Mouse (Mus musculus): ENCODE measurements around the gene Poc1b. TPM values are rescaled to one million over a fixed set of nuclear protein-coding genes. Genes with fewer than 3 reads are reported as not detected.

Gene Poc1b
- polyA plus RNA-seq, 1 experiment: 10.2 TPM

- 84% methylated on average over 16 of the region's 16 CpGs for WGBS
Observed at GRCm38 (mm10) chr10:99133321-99133875, 26.6 kb downstream of the Poc1b start.

GRCm38 (mm10) chr10:99136337-99136736 is 29.5 kb downstream of the Poc1b start:
- Histone ChIP-seq H3K27ac (ENCODE audit: insufficient read depth, low read depth, low read length) (no peak overlapping the region), H3K36me3 (ENCODE audit: control insufficient read depth, insufficient read depth, low read length) (no peaks in the 10 kb centered on the region), H3K27me3 (replicated peaks; ENCODE audit: control insufficient read depth, insufficient read depth, low read length) (no peaks in the 10 kb centered on the region), H3K4me1 (ENCODE audit: control insufficient read depth, insufficient read depth, low read length) (no peaks in the 10 kb centered on the region; the same call in 1 of the 2 replicates), H3K4me3 (ENCODE audit: insufficient read depth, low read depth, low read length) (no peak overlapping the region)
- WGBS: 60% methylated on average over 5 of the region's 5 CpGs
- no peak for DNase-seq
- TF ChIP-seq POLR2A (IDR thresholded peaks at IDR 0.05; ENCODE audit: low read depth, low read length): no peak
- no peak for TF ChIP-seq CTCF (conservative IDR thresholded peaks at IDR 0.05; ENCODE audit: insufficient read depth, insufficient read length, low read depth, low read length)

More at GRCm38 (mm10) chr10:99133321-99133875, 26.6 kb downstream of the Poc1b start:
- Histone ChIP-seq H3K27ac (ENCODE audit: insufficient read depth, low read depth, low read length) (no peak overlapping the region), H3K36me3 (ENCODE audit: control insufficient read depth, insufficient read depth, low read length) (no peaks in the 10 kb centered on the region), H3K27me3 (replicated peaks; ENCODE audit: control insufficient read depth, insufficient read depth, low read length) (no peaks in the 10 kb centered on the region), H3K4me3 (ENCODE audit: insufficient read depth, low read depth, low read length) (no peak overlapping the region), H3K4me1 (ENCODE audit: control insufficient read depth, insufficient read depth, low read length) (no peaks in the 10 kb centered on the region; the same call in 1 of the 2 replicates)
- peak; percentile 12 for DNase-seq
- TF ChIP-seq POLR2A (IDR thresholded peaks at IDR 0.05; ENCODE audit: low read depth, low read length) (no peak), CTCF (conservative IDR thresholded peaks at IDR 0.05; ENCODE audit: insufficient read depth, insufficient read length, low read depth, low read length) (no peak)

- Histone ChIP-seq H3K4me1 (ENCODE audit: control insufficient read depth, insufficient read depth, low read length) (no peaks in the 10 kb centered on the region), H3K4me3 (ENCODE audit: insufficient read depth, low read depth, low read length) (no peak overlapping the region), H3K27ac (ENCODE audit: insufficient read depth, low read depth, low read length) (no peak overlapping the region), H3K36me3 (ENCODE audit: control insufficient read depth, insufficient read depth, low read length) (no peaks in the 10 kb centered on the region), H3K27me3 (replicated peaks; ENCODE audit: control insufficient read depth, insufficient read depth, low read length) (no peaks in the 10 kb centered on the region)
- 68% methylated on average over 8 of the region's 8 CpGs for WGBS
- TF ChIP-seq POLR2A (IDR thresholded peaks at IDR 0.05; ENCODE audit: low read depth, low read length) (no peak), CTCF (conservative IDR thresholded peaks at IDR 0.05; ENCODE audit: insufficient read depth, insufficient read length, low read depth, low read length) (no peak)
- no peak for DNase-seq
Observed at GRCm38 (mm10) chr10:99145611-99146010, 38.8 kb downstream of the Poc1b start.

- 91% methylated on average over 8 of the region's 8 CpGs for WGBS
Observed at GRCm38 (mm10) chr10:99146596-99146995, 39.8 kb downstream of the Poc1b start.

GRCm38 (mm10) chr10:99150016-99150415 is 43.2 kb downstream of the Poc1b start:
- Histone ChIP-seq H3K27me3 (replicated peaks; ENCODE audit: control insufficient read depth, insufficient read depth, low read length) (no peaks in the 10 kb centered on the region), H3K27ac (ENCODE audit: insufficient read depth, low read depth, low read length) (no peak overlapping the region), H3K4me1 (ENCODE audit: control insufficient read depth, insufficient read depth, low read length) (no peaks in the 10 kb centered on the region), H3K4me3 (ENCODE audit: insufficient read depth, low read depth, low read length) (no peak overlapping the region), H3K36me3 (ENCODE audit: control insufficient read depth, insufficient read depth, low read length) (no peaks in the 10 kb centered on the region)
- TF ChIP-seq CTCF (conservative IDR thresholded peaks at IDR 0.05; ENCODE audit: insufficient read depth, insufficient read length, low read depth, low read length) (no peak), POLR2A (IDR thresholded peaks at IDR 0.05; ENCODE audit: low read depth, low read length) (no peak)
- DNase-seq: no peak
- WGBS: 93% methylated on average over 6 of the region's 6 CpGs

More at GRCm38 (mm10) chr10:99146596-99146995, 39.8 kb downstream of the Poc1b start:
- Histone ChIP-seq H3K27me3 (replicated peaks; ENCODE audit: control insufficient read depth, insufficient read depth, low read length) (no peaks in the 10 kb centered on the region), H3K36me3 (ENCODE audit: control insufficient read depth, insufficient read depth, low read length) (no peaks in the 10 kb centered on the region), H3K4me1 (ENCODE audit: control insufficient read depth, insufficient read depth, low read length) (no peaks in the 10 kb centered on the region), H3K4me3 (ENCODE audit: insufficient read depth, low read depth, low read length) (no peak overlapping the region), H3K27ac (ENCODE audit: insufficient read depth, low read depth, low read length) (no peak overlapping the region)
- TF ChIP-seq POLR2A (IDR thresholded peaks at IDR 0.05; ENCODE audit: low read depth, low read length) (no peak), CTCF (conservative IDR thresholded peaks at IDR 0.05; ENCODE audit: insufficient read depth, insufficient read length, low read depth, low read length) (no peak)
- no peak for DNase-seq

- Histone ChIP-seq H3K27me3 (replicated peaks; ENCODE audit: control insufficient read depth, insufficient read depth, low read length) (no peaks in the 10 kb centered on the region), H3K36me3 (ENCODE audit: control insufficient read depth, insufficient read depth, low read length) (no peaks in the 10 kb centered on the region), H3K4me3 (ENCODE audit: insufficient read depth, low read depth, low read length) (no peak overlapping the region), H3K27ac (ENCODE audit: insufficient read depth, low read depth, low read length) (no peak overlapping the region), H3K4me1 (ENCODE audit: control insufficient read depth, insufficient read depth, low read length) (no peaks in the 10 kb centered on the region)
- TF ChIP-seq CTCF (conservative IDR thresholded peaks at IDR 0.05; ENCODE audit: insufficient read depth, insufficient read length, low read depth, low read length) (no peak), POLR2A (IDR thresholded peaks at IDR 0.05; ENCODE audit: low read depth, low read length) (no peak)
- 95% methylated on average over 1 of the region's 1 CpGs for WGBS
- no peak for DNase-seq
Observed at GRCm38 (mm10) chr10:99151580-99151979, 44.7 kb downstream of the Poc1b start.

- Histone ChIP-seq H3K36me3 (ENCODE audit: control insufficient read depth, insufficient read depth, low read length) (no peaks in the 10 kb centered on the region), H3K4me3 (ENCODE audit: insufficient read depth, low read depth, low read length) (no peak overlapping the region), H3K4me1 (ENCODE audit: control insufficient read depth, insufficient read depth, low read length) (no peaks in the 10 kb centered on the region), H3K27ac (ENCODE audit: insufficient read depth, low read depth, low read length) (no peak overlapping the region), H3K27me3 (replicated peaks; ENCODE audit: control insufficient read depth, insufficient read depth, low read length) (no peaks in the 10 kb centered on the region)
- WGBS: 80% methylated on average over 6 of the region's 6 CpGs
- TF ChIP-seq POLR2A (IDR thresholded peaks at IDR 0.05; ENCODE audit: low read depth, low read length): no peak
- TF ChIP-seq CTCF (conservative IDR thresholded peaks at IDR 0.05; ENCODE audit: insufficient read depth, insufficient read length, low read depth, low read length): peak; percentile 67
- peak; percentile 53 for DNase-seq
Observed at GRCm38 (mm10) chr10:99152063-99152462, 45.2 kb downstream of the Poc1b start.
